Mouse (Mus musculus): ENCODE measurements around the gene Cadm2. TPM values are rescaled to one million over a fixed set of nuclear protein-coding genes. Genes with fewer than 3 reads are reported as not detected.

The Cadm2 gene
- polyA plus RNA-seq, 1 experiment from 2014 or later = 46.9 TPM

GRCm38 (mm10) chr16:66900664-66901063 is 720.0 kb downstream of the Cadm2 start:
- ATAC-seq = no peak
- Histone ChIP-seq H3K36me3 (ENCODE audit: control insufficient read depth, insufficient read depth) (no peaks in the 10 kb centered on the region), H3K4me1 (replicated peaks; ENCODE audit: control insufficient read depth, insufficient read depth, low read length) (peaks cover 3% of the 10 kb centered on the region; the same call in 1 of the 2 replicates), H3K9me3 (ENCODE audit: control insufficient read depth, low read length) (no peaks in the 10 kb centered on the region), H3K27me3 (replicated peaks; ENCODE audit: control insufficient read depth, insufficient read depth, low read length) (no peaks in the 10 kb centered on the region), H3K4me3 (replicated peaks; ENCODE audit: low read length) (no peak overlapping the region), H3K9ac (replicated peaks; ENCODE audit: low read depth, low read length) (no peak overlapping the region), H3K4me2 (ENCODE audit: low read length) (no peak overlapping the region), H3K27ac (ENCODE audit: low read length) (no peak overlapping the region)
- 33% methylated on average over 4 of the region's 4 CpGs for WGBS

- Histone ChIP-seq H3K27ac (ENCODE audit: low read length) (no peak overlapping the region), H3K4me1 (replicated peaks; ENCODE audit: control insufficient read depth, insufficient read depth, low read length) (0 out of 2 replicates have a peak, but pooled peaks cover 2% of the 10 kb centered on the region), H3K4me2 (ENCODE audit: low read length) (no peak overlapping the region), H3K27me3 (replicated peaks; ENCODE audit: control insufficient read depth, insufficient read depth, low read length) (no peaks in the 10 kb centered on the region), H3K4me3 (replicated peaks; ENCODE audit: low read length) (no peak overlapping the region), H3K9me3 (ENCODE audit: control insufficient read depth, low read length) (no peaks in the 10 kb centered on the region), H3K36me3 (ENCODE audit: control insufficient read depth, insufficient read depth) (no peaks in the 10 kb centered on the region), H3K9ac (replicated peaks; ENCODE audit: low read depth, low read length) (no peak overlapping the region)
- 89% methylated on average over 6 of the region's 6 CpGs for WGBS
- no peak for ATAC-seq
Measured at GRCm38 (mm10) chr16:66892359-66892758, 728.3 kb downstream of the Cadm2 start.

GRCm38 (mm10) chr16:66891559-66892247 is 729.0 kb downstream of the Cadm2 start:
- 64% methylated on average over 6 of the region's 6 CpGs for WGBS
- H3K4me3 ChIP-seq (replicated peaks; ENCODE audit: low read length) = no peak overlapping the region
- ATAC-seq = no peak
- H3K9ac ChIP-seq (replicated peaks; ENCODE audit: low read depth, low read length) = no peak overlapping the region
- H3K4me1 ChIP-seq (replicated peaks; ENCODE audit: control insufficient read depth, insufficient read depth, low read length) = 0 out of 2 replicates have a peak, but pooled peaks cover 2% of the 10 kb centered on the region
- H3K27ac ChIP-seq (ENCODE audit: low read length) = no peak overlapping the region
- no peaks in the 10 kb centered on the region for H3K36me3 ChIP-seq (ENCODE audit: control insufficient read depth, insufficient read depth)
- H3K4me2 ChIP-seq (ENCODE audit: low read length) = no peak overlapping the region
- no peaks in the 10 kb centered on the region for H3K9me3 ChIP-seq (ENCODE audit: control insufficient read depth, low read length)
- H3K27me3 ChIP-seq (replicated peaks; ENCODE audit: control insufficient read depth, insufficient read depth, low read length) = no peaks in the 10 kb centered on the region

GRCm38 (mm10) chr16:66889907-66890306 is 730.8 kb downstream of the Cadm2 start:
- H3K27me3 ChIP-seq (replicated peaks; ENCODE audit: control insufficient read depth, insufficient read depth, low read length) = no peaks in the 10 kb centered on the region
- WGBS = 88% methylated on average over 8 of the region's 8 CpGs
- no peak for ATAC-seq
- 0 out of 2 replicates have a peak, but pooled peaks cover 2% of the 10 kb centered on the region for H3K4me1 ChIP-seq (replicated peaks; ENCODE audit: control insufficient read depth, insufficient read depth, low read length)
- H3K36me3 ChIP-seq (ENCODE audit: control insufficient read depth, insufficient read depth) = no peaks in the 10 kb centered on the region
- no peak overlapping the region for H3K9ac ChIP-seq (replicated peaks; ENCODE audit: low read depth, low read length)
- no peaks in the 10 kb centered on the region for H3K9me3 ChIP-seq (ENCODE audit: control insufficient read depth, low read length)
- no peak overlapping the region for H3K4me3 ChIP-seq (replicated peaks; ENCODE audit: low read length)
- H3K4me2 ChIP-seq (ENCODE audit: low read length) = no peak overlapping the region
- no peak overlapping the region for H3K27ac ChIP-seq (ENCODE audit: low read length)

GRCm38 (mm10) chr16:66882597-66882996 is 738.1 kb downstream of the Cadm2 start:
- no peak for ATAC-seq
- Histone ChIP-seq H3K36me3 (ENCODE audit: control insufficient read depth, insufficient read depth) (no peaks in the 10 kb centered on the region), H3K9me3 (ENCODE audit: control insufficient read depth, low read length) (no peaks in the 10 kb centered on the region), H3K4me1 (replicated peaks; ENCODE audit: control insufficient read depth, insufficient read depth, low read length) (no peaks in the 10 kb centered on the region), H3K27ac (ENCODE audit: low read length) (no peak overlapping the region), H3K4me3 (replicated peaks; ENCODE audit: low read length) (no peak overlapping the region), H3K4me2 (ENCODE audit: low read length) (no peak overlapping the region), H3K27me3 (replicated peaks; ENCODE audit: control insufficient read depth, insufficient read depth, low read length) (no peaks in the 10 kb centered on the region), H3K9ac (replicated peaks; ENCODE audit: low read depth, low read length) (no peak overlapping the region)
- 54% methylated on average over 3 of the region's 3 CpGs for WGBS

- no peak for ATAC-seq
- Histone ChIP-seq H3K4me3 (replicated peaks; ENCODE audit: low read length) (no peak overlapping the region), H3K27me3 (replicated peaks; ENCODE audit: control insufficient read depth, insufficient read depth, low read length) (no peaks in the 10 kb centered on the region), H3K9me3 (ENCODE audit: control insufficient read depth, low read length) (no peaks in the 10 kb centered on the region), H3K27ac (ENCODE audit: low read length) (no peak overlapping the region), H3K36me3 (ENCODE audit: control insufficient read depth, insufficient read depth) (no peaks in the 10 kb centered on the region), H3K4me2 (ENCODE audit: low read length) (no peak overlapping the region), H3K9ac (replicated peaks; ENCODE audit: low read depth, low read length) (no peak overlapping the region), H3K4me1 (replicated peaks; ENCODE audit: control insufficient read depth, insufficient read depth, low read length) (no peaks in the 10 kb centered on the region)
- 85% methylated on average over 3 of the region's 3 CpGs for WGBS
Measured at GRCm38 (mm10) chr16:66871201-66871600, 749.5 kb downstream of the Cadm2 start.

GRCm38 (mm10) chr16:66851047-66851446 is 769.7 kb downstream of the Cadm2 start:
- ATAC-seq = no peak

GRCm38 (mm10) chr16:66824866-66825265 is 795.8 kb downstream of the Cadm2 start:
- Histone ChIP-seq H3K27me3 (replicated peaks; ENCODE audit: control insufficient read depth, insufficient read depth, low read length) (no peaks in the 10 kb centered on the region), H3K4me1 (replicated peaks; ENCODE audit: control insufficient read depth, insufficient read depth, low read length) (no peaks in the 10 kb centered on the region), H3K9me3 (ENCODE audit: control insufficient read depth, low read length) (no peaks in the 10 kb centered on the region), H3K27ac (ENCODE audit: low read length) (no peak overlapping the region), H3K4me3 (replicated peaks; ENCODE audit: low read length) (no peak overlapping the region), H3K4me2 (ENCODE audit: low read length) (no peak overlapping the region), H3K9ac (replicated peaks; ENCODE audit: low read depth, low read length) (no peak overlapping the region), H3K36me3 (ENCODE audit: control insufficient read depth, insufficient read depth) (no peaks in the 10 kb centered on the region)
- WGBS = 86% methylated on average over 3 of the region's 3 CpGs
- no peak for ATAC-seq

More at GRCm38 (mm10) chr16:66851047-66851446, 769.7 kb downstream of the Cadm2 start:
- WGBS = 54% methylated on average over 3 of the region's 3 CpGs
- Histone ChIP-seq H3K9ac (replicated peaks; ENCODE audit: low read depth, low read length) (no peak overlapping the region), H3K4me1 (replicated peaks; ENCODE audit: control insufficient read depth, insufficient read depth, low read length) (no peaks in the 10 kb centered on the region), H3K4me2 (ENCODE audit: low read length) (no peak overlapping the region), H3K4me3 (replicated peaks; ENCODE audit: low read length) (no peak overlapping the region), H3K36me3 (ENCODE audit: control insufficient read depth, insufficient read depth) (no peaks in the 10 kb centered on the region), H3K27me3 (replicated peaks; ENCODE audit: control insufficient read depth, insufficient read depth, low read length) (no peaks in the 10 kb centered on the region), H3K9me3 (ENCODE audit: control insufficient read depth, low read length) (no peaks in the 10 kb centered on the region), H3K27ac (ENCODE audit: low read length) (no peak overlapping the region)

- no peak overlapping the region for H3K9ac ChIP-seq (replicated peaks; ENCODE audit: low read depth, low read length)
- H3K4me1 ChIP-seq (replicated peaks; ENCODE audit: control insufficient read depth, insufficient read depth, low read length) = no peaks in the 10 kb centered on the region
- no peak overlapping the region for H3K4me3 ChIP-seq (replicated peaks; ENCODE audit: low read length)
- no peaks in the 10 kb centered on the region for H3K9me3 ChIP-seq (ENCODE audit: control insufficient read depth, low read length)
- H3K4me2 ChIP-seq (ENCODE audit: low read length) = no peak overlapping the region
- H3K27ac ChIP-seq (ENCODE audit: low read length) = no peak overlapping the region
- H3K27me3 ChIP-seq (replicated peaks; ENCODE audit: control insufficient read depth, insufficient read depth, low read length) = no peaks in the 10 kb centered on the region
- no peaks in the 10 kb centered on the region for H3K36me3 ChIP-seq (ENCODE audit: control insufficient read depth, insufficient read depth)
- ATAC-seq = peak; percentile 76
Measured at GRCm38 (mm10) chr16:66811495-66811894, 809.2 kb downstream of the Cadm2 start.

GRCm38 (mm10) chr16:66798204-66798603 is 822.5 kb downstream of the Cadm2 start:
- no peak overlapping the region for H3K9ac ChIP-seq (replicated peaks; ENCODE audit: low read depth, low read length)
- H3K4me2 ChIP-seq (ENCODE audit: low read length) = no peak overlapping the region
- H3K9me3 ChIP-seq (ENCODE audit: control insufficient read depth, low read length) = no peaks in the 10 kb centered on the region
- no peaks in the 10 kb centered on the region for H3K4me1 ChIP-seq (replicated peaks; ENCODE audit: control insufficient read depth, insufficient read depth, low read length)
- WGBS = 50% methylated on average over 3 of the region's 3 CpGs
- ATAC-seq = no peak
- H3K27ac ChIP-seq (ENCODE audit: low read length) = no peak overlapping the region
- no peaks in the 10 kb centered on the region for H3K27me3 ChIP-seq (replicated peaks; ENCODE audit: control insufficient read depth, insufficient read depth, low read length)
- H3K4me3 ChIP-seq (replicated peaks; ENCODE audit: low read length) = no peak overlapping the region
- H3K36me3 ChIP-seq (ENCODE audit: control insufficient read depth, insufficient read depth) = no peaks in the 10 kb centered on the region
